Mouse (Mus musculus) right cerebral cortex, postnatal 25 days (tissue): ENCODE measurements around the gene Bnip1.

Source experiments
- DNase-seq: peaks from one replicate; pipeline ENCODE4 v3.0.0; 2022

Bnip1 gene

GRCm38 (mm10) chr17:26780750-26781571, at the start of gene Bnip1:
Gene Bnip1, plus strand, starts transcription at chr17:26781066.
- peak; percentile 82 for DNase-seq

- no peak for DNase-seq
Observed at GRCm38 (mm10) chr17:26742581-26742980, 38.3 kb upstream of the Bnip1 start.

DNA sequence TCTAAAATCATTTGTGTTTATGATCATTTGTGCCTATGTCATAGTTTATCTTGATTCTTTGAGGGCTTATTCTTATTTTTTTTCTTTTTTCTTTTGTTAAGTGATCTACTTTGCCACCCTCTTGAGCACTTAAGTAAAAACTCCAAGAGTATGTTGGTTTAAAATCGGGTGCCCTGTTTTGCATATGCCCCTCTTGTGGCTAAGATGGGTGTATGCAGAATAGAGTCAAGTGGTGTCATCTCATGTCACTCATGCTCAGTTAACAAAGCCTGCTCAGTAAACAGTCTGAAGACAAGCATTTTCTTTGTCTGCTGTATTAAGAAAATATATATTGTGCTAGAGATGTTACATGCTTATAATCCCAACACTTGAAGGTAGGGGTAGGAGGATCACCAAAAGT, 37.6 kb upstream of the Bnip1 start:
- DNase-seq, result no peak

GRCm38 (mm10) chr17:26749975-26750374, 30.9 kb upstream of the Bnip1 start:
- DNase-seq, result no peak

DNA sequence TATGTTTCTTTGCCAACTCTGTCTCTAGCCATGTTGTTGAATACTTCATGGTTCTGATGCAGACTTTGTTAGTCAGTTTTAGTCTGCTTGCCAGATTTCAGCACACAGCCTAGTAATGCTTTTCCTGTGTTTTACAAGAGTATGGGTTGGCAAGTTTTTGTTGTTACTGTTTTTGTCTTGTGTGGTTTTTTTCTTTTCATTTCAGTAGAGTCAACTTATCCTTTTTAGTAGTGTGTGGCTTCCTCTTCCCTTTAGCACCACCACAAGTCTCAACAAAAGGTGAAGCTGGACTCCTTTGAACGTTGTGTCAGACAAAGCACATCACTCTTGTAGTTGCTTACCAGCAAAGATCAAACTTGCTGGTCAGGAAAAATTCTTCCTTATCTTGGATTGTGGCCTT, 28.6 kb upstream of the Bnip1 start:
- no peak for DNase-seq

- no peak for DNase-seq
Observed at GRCm38 (mm10) chr17:26753476-26753875, 27.4 kb upstream of the Bnip1 start.

- DNase-seq, result no peak
Observed at GRCm38 (mm10) chr17:26767100-26767753, 13.6 kb upstream of the Bnip1 start.

DNA sequence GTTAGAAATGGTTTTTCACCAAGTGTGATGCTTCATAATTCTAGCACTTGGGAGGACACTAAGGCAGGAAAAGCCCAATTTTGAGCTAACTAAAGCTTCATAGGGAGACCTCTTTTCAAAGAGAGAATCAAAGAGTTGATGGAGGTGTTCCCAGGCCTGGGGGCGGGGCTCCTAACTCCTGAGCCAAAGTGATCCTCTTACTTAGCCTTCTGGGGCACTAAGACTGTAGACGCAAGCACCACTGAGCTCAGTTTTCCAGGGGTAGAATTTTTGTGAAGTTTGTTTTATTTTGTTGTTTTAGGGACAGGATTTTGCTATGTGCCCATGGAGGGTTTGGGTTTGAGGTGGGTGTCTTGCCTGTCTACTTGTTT, 13.1 kb upstream of the Bnip1 start:
- no peak for DNase-seq

DNA sequence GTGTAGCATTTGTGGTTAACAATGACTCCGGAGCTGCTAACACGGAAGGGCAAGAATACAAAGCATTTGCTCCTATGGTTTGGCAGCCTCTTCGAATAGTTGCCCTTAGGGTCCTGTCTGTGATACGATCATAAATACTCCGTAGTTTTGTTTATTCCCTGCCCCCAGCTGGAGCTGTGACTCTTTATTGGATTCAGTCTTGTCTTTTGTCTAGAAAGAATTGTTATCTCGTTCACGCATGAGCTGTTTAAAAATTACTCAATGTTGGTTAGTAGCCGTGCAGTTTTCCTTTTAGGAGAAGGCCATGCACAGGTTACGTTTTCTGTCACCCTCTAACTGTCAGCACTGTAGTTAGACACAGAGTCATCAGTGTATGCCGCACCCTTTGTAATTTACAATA, 4.7 kb upstream of the Bnip1 start:
- DNase-seq, result no peak

- no peak for DNase-seq
Observed at GRCm38 (mm10) chr17:26778001-26778400, 2.9 kb upstream of the Bnip1 start.

DNA sequence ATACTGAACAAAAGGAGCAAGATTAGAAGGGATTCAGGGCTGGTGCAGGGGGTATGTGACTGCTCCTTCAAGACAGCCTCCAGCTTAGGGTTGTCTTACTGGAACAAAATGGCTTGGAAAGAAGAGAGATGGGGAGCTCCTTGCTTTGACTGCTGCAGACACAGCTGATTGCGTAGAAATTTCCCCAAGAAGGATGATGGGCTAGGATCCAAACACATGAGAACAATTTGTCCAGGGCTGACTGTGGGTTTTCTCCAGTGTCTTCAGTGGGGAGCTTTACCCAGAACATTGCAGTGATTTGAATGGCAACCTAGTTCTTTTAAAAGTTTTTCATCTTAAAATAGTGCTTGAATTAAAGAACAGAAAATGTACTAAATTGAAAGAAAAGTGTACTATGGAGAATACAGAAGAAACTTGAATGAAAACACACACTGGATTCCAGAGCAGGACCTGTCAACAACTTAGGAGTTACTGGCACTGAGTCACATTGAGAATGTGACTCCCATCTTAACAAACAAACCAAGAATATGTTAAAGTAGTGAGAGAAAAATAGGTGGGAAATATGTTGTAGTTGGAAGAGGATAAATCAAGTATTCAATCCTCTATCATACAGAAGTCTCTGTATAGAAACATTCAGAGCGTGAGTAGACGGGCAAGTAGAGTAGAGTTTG, 2.3 kb upstream of the Bnip1 start:
- DNase-seq, result no peak

- DNase-seq, result no peak
Observed at GRCm38 (mm10) chr17:26779471-26779870, 1.4 kb upstream of the Bnip1 start.

DNA sequence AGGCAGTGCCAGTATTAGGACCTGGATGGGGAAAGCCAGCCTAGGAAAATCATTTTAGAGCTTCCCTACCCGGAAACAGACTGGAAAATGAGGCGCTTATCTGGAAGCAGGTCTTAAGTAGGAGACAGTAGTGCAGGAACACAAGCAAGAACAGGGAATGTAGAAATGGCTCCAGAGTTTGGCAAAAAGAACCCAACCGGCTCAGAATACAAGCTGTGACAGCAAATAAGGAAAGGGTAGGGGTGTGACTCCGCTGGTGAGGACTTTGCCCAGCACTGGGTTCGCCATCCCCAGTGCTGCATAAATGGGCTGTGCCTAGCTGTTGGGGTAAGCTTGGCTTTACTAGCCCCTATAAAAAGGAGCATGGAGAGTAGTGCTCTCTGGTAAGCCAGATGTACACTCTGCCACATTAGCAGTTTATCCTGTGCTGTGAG, 761 bp downstream of the Bnip1 start:
- DNase-seq, result no peak

DNA sequence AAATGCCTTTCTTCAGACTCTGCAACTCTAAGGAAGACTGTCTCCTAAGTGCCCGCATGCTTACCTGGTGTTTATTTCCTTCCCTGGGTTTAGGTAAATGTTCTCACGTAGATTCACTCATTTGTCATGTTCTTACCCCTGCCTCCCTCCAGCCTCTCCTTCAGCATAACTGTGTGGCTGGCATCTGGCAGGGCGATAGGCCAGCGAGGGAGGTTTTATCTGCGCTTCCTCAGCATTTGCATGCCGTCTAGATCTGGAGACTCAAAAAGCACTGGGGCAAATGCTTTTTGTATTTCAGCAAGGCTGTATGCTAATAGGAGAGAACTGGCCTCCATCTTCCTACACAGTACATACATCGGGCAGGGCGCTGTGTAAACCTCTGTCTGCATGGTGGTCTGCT, 3.7 kb downstream of the Bnip1 start:
- DNase-seq, result no peak

GRCm38 (mm10) chr17:26786586-26786985, 5.7 kb downstream of the Bnip1 start:
- DNase-seq, result no peak

DNA sequence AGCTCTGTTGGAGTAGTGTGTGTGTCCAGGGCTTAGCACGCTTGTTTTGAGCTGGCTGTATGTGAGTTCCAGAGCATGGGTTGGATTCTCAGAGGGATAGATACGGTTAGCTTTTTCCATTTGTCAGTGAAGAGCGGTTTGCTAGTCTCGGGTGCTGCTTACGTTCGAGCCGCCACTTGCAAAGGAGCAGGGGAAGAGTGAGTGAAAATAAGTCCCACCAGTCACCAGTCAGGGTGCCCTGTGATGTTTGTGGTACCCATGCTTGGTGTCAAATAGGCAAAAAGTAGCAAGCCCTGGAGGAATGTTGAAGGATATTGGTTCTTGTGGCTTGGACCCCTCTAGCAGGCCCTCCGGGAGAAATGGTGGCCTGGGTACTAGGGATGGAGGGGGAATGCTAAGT, 8.1 kb downstream of the Bnip1 start:
- DNase-seq, result no peak

DNA sequence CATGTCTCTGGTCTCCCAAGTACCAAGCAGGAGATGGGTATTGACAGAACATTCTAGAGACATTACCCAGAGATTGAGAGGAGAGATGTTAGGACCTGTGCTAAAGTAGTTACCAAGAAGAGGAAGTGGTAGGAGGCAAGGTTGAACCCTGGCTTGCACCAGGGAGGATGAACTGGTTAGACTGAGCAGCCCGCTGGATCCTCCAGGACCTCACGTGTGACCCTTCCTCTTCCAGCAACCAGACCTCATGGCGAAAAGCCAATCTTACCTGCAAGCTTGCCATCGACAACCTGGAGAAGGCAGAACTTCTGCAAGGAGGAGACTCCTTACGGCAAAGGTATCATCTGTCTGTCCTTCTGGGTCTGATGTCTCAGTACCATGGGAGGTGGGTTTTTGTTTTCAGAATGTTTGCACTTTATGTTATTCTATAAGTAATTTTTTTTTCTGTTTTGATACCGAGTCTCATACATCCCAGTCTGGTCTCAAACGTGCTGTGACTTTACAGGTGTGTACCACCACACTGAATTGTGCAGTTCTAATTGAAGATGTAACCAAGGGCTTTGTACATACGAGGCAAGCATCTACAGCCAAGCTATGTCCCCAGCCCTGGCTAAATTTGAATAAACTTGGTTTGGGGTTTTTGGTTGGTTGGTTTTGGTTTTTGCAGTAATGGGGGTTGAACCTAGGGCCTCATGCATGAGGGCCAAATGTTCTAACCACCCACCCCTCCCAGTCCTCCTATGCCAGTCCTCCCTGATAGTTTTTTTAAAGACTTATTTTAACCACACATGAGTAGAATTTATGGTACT, 8.8 kb downstream of the Bnip1 start:
- DNase-seq, result no peak

GRCm38 (mm10) chr17:26790269-26791214, 9.7 kb downstream of the Bnip1 start:
- DNase-seq, result no peak

- DNase-seq, result peak; percentile 25
Observed at GRCm38 (mm10) chr17:26791580-26791979, 10.7 kb downstream of the Bnip1 start.

DNA sequence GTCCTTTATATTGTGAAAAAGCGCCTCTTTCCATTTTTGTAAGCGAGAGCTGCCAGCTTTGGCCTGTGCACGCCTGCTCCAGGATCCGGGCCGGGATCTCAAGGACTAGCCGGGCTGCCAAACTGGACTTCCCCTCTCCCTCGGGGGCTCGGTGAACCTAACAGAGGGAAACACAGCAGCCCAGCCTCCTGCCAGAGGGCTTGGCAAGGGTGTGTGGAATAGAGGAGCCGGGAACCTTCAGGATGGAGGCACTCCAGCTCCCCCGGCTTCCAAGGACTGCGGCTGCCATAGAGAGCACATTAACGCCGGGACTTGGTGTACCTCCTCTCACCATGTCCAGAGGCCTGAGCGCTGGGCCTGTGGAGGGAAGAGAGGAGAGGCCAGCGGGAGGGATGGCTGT, 11.2 kb downstream of the Bnip1 start:
- no peak for DNase-seq

DNA sequence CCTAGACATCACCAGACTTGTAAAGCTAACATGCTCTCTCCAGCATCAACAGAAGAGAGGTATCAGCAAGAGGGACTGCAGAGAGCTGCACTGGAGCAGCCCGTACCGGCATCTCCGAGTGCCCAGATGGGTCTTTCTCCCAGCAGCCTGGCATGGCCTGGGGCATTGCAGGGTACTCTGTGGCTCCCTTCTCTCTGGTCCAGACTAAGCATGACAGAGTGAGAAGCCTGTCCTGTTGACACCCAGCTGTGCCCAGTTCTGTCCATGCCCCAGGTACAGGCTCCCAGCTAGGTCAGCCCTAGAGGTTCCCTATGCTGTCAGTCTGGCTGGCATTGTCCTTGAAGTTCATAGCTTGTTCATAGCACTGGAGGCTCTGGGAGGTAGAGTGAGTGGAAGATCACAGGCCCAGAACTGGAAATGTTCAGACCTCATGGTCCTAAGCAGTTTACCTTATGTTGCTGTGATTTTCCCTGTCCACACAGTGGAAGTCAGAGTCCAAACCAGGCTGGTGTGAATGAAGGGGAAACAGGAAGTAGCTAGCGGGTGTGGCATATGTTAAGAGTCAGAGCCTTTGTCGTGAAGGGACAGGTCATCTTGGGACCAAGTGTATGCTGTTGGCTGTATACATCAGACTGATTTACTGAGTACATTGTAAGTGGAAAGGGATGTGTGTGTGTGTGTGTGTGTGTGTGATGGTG, 12.4 kb downstream of the Bnip1 start:
- no peak for DNase-seq
